Mouse (Mus musculus) embryonic stem cell, embryonic (primary cell): ENCODE results near the gene Unc93a2.
"Not testable (repeated sequence)": the region's sequence is repeated elsewhere in the genome, so short reads cannot be mapped to it uniquely, and the experiment has no call there.

Experiments
- CTCF ChIA-PET, 4 experiments: fragments of 300-600 bp in 2 of 4; fragments of 350-600 bp in 2 of 4; sonication (Branson Sonifier 250); formaldehyde crosslinking; loops; one replicate each; lab custom pipeline; 2022; ENCODE audit warnings: inconsistent platforms in 2 of 4; lab: Charles Lee
- POLR2A ChIA-PET, 4 experiments: fragments of 300-600 bp in 2 of 4; fragments of 350-600 bp in 2 of 4; sonication (Branson Sonifier 250); formaldehyde crosslinking; loops; one replicate each; lab custom pipeline; 2022; ENCODE audit warnings: antibody characterized with exemption in 4 of 4, inconsistent platforms in 1 of 4; lab: Charles Lee

Unc93a2 gene

GRCm38 (mm10) chr17:7377907-7378306, 7.4 kb downstream of the Unc93a2 start:
- CTCF ChIA-PET, POLR2A ChIA-PET: not testable (repeated sequence)

DNA sequence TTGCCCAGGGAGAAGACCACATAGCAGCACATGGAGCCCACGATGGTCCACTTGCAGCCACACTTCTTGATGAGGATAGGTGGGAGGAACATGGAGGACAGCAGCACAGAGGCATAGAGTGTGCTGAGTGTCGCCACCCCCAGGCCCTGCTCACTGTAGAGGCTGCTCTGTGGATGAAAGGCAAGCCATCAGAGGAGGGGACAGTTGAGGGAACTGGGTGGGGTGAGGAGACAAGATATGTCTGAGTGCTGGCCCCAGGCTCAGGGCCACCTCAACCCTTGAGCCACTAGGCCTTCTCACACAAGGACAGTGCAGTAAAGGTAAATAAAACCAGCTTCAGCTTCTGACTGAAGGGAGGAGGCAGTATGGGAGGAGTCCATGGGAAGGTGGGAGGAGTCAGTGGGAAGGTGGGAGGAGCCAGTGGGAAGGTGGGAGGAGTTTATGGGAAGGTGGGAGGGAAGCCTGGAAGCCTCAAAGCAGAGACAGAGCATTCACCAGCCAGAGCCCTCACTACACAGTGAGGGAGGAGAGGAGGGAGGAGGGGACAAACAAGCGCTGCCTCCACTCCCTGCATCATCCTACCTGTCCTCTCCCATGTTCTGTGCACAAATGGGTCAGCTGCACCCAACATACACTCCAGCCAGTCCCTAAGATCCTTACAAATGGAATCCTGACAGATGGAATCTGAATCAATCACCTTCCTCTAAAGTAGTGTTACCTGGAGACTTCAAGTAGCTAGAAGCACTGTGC, 8.1 kb downstream of the Unc93a2 start:
- CTCF ChIA-PET, POLR2A ChIA-PET: not testable (repeated sequence)

DNA sequence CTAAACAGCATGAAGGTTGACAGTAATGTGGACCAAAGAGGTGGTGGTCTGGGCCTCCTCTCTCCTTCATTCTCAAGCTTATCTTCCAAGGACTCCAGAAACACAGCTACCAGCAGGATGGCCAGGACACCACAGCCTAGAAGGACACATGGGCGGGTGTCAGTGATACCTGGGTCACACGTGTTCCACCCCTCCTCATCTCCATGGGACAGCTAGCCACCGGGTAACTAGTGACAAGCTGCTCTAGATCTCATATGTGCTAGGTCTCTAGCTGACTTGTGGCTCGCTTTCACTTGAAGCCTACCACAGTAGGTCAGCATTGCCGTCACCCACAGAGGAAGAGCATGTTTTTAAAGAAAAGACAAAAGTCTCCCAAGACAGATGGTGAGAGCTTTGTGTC, 13.4 kb downstream of the Unc93a2 start, which contains the start of gene Gm49630:
Gm49630 (minus strand) TSS at position 101 of the 400 bp plus-strand sequence.
- POLR2A ChIA-PET = not testable (repeated sequence)

GRCm38 (mm10) chr17:7369401-7369800, 15.9 kb downstream of the Unc93a2 start:
- POLR2A ChIA-PET, CTCF ChIA-PET: not testable (repeated sequence)

More for the DNA sequence above, 13.4 kb downstream of the Unc93a2 start, which contains the start of gene Gm49630:
- CTCF ChIA-PET = not testable (repeated sequence)

GRCm38 (mm10) chr17:7366676-7367374, 18.4 kb downstream of the Unc93a2 start:
- POLR2A ChIA-PET, CTCF ChIA-PET: not testable (repeated sequence)

DNA sequence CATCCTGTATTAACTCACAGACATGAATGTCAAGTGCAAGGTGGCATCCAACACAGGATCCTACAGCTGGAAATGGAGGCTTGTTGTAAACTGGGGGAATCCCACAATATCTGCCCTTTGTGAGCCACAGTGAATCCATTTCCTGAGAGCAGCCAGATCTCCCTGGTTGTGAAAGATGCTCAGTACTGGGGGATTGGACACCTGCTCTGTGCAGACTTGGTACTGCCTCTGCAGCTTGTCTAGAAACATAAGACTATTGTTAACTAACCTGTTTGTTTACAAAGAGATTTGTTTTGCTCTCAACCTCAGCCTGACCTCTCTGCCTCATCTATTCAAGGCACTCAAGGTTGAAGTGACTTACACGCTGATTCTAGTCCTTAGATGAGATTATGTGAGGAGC, 19.0 kb downstream of the Unc93a2 start:
- POLR2A ChIA-PET, CTCF ChIA-PET: not testable (repeated sequence)

DNA sequence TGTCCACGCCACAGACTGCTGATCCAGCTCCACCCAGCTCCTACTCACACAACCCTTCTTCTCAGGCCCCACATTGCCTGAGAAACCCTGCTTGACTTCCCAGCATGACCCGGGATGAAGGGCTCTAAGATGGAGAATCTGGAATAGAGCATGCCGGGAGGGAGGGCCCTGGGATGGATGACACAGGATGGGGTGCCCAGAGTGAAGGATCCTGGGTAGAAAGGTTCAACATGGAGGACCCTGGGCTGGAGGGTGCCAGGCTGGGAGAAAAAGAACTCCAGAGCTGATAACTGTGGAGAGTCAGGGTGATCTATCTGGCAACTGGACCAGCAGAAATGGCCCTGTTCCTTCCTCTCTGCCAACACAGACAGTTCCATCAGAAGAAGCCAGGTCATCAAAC, 19.6 kb downstream of the Unc93a2 start:
- CTCF ChIA-PET, POLR2A ChIA-PET: not testable (repeated sequence)

- POLR2A ChIA-PET, CTCF ChIA-PET: not testable (repeated sequence)
Measured at GRCm38 (mm10) chr17:7360749-7361465, 24.4 kb downstream of the Unc93a2 start.

- CTCF ChIA-PET, POLR2A ChIA-PET: not testable (repeated sequence)
Measured at GRCm38 (mm10) chr17:7359806-7360205, 25.5 kb downstream of the Unc93a2 start.

DNA sequence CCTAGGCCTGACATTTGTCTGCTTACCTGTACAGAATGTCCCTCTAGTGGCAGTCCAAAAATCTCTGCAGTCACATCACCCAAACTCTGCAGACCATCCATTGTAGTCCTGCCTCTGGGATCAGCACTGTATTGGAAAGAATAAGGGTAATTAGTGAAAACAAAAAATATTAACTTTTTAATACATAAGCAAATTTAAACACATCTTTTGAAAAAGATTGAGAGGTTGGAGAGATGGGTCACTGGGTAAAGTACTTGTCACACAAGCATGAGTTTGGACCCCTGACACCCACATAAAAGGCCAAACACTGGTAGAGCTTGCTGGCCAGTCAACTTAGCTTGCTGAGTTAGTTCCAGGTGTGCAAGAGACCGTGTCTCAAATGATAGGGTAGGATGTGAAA, 32.7 kb downstream of the Unc93a2 start, which contains the start of gene Ttll2:
Ttll2 (minus strand) TSS at position 101 of the 400 bp plus-strand sequence.
- CTCF ChIA-PET, POLR2A ChIA-PET: not testable (repeated sequence)

DNA sequence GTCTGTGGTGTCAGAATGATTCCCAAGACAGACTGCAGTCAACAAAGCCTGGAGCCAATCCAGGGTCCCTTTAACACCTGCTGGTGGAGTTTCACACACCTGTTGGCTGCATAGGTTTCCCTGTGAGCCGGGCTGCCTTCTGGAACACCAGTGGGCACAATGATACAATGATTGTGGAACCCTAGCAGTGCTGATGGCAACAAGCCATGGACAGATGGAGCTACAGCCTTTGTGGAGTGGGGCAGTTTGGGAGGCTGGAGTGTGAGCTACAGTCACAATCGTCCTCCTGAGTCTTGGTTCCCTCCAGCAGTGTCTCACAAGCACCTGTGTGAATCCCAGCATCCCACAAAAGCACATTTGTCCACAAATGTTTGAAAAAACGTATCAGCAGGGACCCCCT, 36.5 kb downstream of the Unc93a2 start:
- CTCF ChIA-PET, POLR2A ChIA-PET: not testable (repeated sequence)

DNA sequence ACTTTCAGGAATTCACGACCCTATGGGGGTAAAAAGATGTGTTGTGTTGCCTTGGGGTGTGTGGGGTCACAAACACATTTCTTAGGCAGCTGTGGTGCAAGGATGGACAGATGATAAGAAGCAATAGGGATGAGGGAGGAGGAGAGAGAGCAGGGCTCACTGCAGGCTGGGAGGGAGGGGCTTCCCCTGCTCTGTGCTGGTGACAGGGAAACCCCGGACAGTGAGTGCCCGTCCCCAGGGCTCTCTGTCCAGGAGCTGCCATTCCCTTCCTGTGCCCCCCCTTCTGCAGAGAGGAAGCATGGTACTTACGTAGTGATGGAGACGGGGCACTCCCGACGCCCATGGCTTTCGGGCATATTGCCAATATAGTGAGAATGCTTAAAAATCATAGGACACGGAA, 47.9 kb downstream of the Unc93a2 start:
- POLR2A ChIA-PET, CTCF ChIA-PET: not testable (repeated sequence)

DNA sequence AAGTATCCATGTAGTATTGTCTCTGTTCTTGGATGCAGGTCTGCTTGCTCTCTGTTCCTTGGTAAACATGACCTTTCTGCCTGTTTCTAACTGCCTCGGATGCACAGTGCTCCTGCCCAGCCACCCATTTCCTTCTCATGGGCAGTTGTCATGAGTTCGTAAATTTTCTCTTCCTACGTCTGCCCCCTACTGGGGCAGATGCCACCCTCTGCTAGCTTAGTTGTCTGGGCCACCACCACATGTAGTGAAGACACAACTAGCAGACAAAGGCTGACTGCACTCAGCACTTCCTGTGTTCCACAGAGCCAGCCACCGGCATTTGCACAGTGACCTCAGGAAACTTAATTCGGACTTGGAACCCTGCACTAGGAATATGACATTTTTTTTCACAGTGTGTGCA, 52.5 kb downstream of the Unc93a2 start:
- POLR2A ChIA-PET = not testable (repeated sequence)

DNA sequence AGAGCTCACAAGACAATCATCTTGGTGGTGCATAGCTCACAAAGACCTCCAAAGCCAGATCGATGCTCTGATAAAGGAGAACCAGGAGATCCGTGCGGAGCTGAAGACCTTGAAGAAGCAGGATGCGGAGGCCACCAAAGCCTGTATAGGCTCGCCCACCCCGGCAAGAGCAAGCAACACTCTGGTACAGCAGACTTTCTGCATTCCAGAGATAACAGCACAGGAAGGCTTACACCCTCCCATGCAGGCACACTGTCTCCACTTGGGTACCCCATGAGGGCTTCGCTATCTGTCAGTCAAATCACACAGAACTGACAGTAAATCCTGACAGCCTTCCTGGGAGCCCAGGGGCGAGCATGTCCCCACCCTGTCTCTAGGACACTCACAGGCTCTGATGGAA, 58.8 kb downstream of the Unc93a2 start:
- CTCF ChIA-PET, POLR2A ChIA-PET: not testable (repeated sequence)

More for the DNA sequence above, 52.5 kb downstream of the Unc93a2 start:
- CTCF ChIA-PET = not testable (repeated sequence)

DNA sequence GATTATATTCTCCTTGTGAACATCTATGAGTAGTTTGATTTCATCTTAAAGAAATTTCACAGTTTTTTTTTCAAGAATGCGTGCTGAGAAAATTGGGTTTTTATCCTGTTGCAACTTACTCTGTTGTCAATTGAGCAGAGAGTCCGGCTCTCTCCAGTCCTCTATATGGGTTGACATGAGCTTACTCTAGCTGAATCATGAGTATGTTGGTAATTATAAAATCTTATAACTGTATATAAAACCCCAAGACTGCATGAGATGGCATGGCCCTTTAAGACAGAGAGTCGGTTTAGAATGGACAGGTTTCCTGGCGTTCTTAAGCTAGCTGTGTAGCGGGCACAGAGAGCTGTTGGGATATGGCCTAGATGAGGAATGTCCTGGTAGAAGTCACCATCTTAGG, 60.9 kb downstream of the Unc93a2 start, which contains the start of gene Tcp10a:
Tcp10a (plus strand) TSS at position 301 of the 400 bp plus-strand sequence.
- POLR2A ChIA-PET = not testable (repeated sequence)

DNA sequence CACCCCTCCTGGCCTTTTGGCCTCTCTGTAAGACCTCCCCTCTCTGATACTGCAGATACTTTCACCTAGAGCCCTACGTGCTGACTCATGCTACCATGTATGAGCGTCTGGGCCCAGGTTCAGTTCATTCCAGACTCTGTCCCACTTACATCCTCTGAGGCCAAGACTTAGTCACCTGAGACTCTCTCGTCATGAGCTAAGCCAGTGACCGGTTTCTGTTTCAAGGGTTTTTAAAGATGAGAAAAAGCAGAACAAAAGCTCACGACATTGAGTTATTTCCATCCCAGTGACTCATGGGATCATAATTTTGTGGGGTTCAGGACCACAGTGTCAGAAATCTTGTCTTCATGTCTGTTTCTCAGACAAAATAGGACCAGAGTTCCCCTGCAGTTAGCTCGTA, 65.5 kb downstream of the Unc93a2 start:
- POLR2A ChIA-PET, CTCF ChIA-PET: not testable (repeated sequence)

More for the DNA sequence above, 60.9 kb downstream of the Unc93a2 start, which contains the start of gene Tcp10a:
- CTCF ChIA-PET = not testable (repeated sequence)

GRCm38 (mm10) chr17:7315693-7316382, 69.4 kb downstream of the Unc93a2 start:
- CTCF ChIA-PET, POLR2A ChIA-PET: not testable (repeated sequence)
